Mouse (Mus musculus): Measurements from ENCODE around the gene Ppp1r13l. TPM values are rescaled to one million over a fixed set of nuclear protein-coding genes. Genes with fewer than 3 reads are reported as not detected.

Ppp1r13l gene
- polyA plus RNA-seq, 1 experiment from 2014 or later = 6.6 TPM

MicroRNA genes within 50 kb of the gene (microRNA counts, 519-probe panel; counts per million panel counts)
- not detected for microRNA mmu-miR-343

Small RNA genes within 50 kb of the gene (microRNA-seq; reads per million reads assigned to microRNA genes)
- gene Mir343 = not detected

Other genes starting within 250 kb of the Ppp1r13l start
- gene Gm4969, start 241.4 kb upstream of the Ppp1r13l start, polyA plus RNA-seq (2014; fragmentation: Nextera tagmentation; extraction: Ambion mirVana) = 1.8 and 2.0 TPM in 2 replicates
- gene Fbxo46, start 239.9 kb upstream of the Ppp1r13l start, polyA plus RNA-seq (2014; fragmentation: Nextera tagmentation; extraction: Ambion mirVana) = 9.3 and 9.8 TPM in 2 replicates
- 10.7 and 11.7 TPM in 2 replicates for gene Qpctl, start 210.5 kb upstream of the Ppp1r13l start, polyA plus RNA-seq (2014; fragmentation: Nextera tagmentation; extraction: Ambion mirVana)
- gene Snrpd2, start 210.0 kb upstream of the Ppp1r13l start, polyA plus RNA-seq (2014; fragmentation: Nextera tagmentation; extraction: Ambion mirVana) = 179 and 183 TPM in 2 replicates
- gene Gipr, start 193.6 kb upstream of the Ppp1r13l start, polyA plus RNA-seq (2014; fragmentation: Nextera tagmentation; extraction: Ambion mirVana) = 0.23 TPM in 1 of 2 replicates, not detected in the other
- 2.2 and 2.3 TPM in 2 replicates for gene Eml2, start 183.3 kb upstream of the Ppp1r13l start, polyA plus RNA-seq (2014; fragmentation: Nextera tagmentation; extraction: Ambion mirVana)
- 8.7 and 10.5 TPM in 2 replicates for gene Gpr4, start 147.2 kb upstream of the Ppp1r13l start, polyA plus RNA-seq (2014; fragmentation: Nextera tagmentation; extraction: Ambion mirVana)
- 42.9 and 43.2 TPM in 2 replicates for gene Opa3, start 131.4 kb upstream of the Ppp1r13l start, polyA plus RNA-seq (2014; fragmentation: Nextera tagmentation; extraction: Ambion mirVana)
- 62.3 and 65.6 TPM in 2 replicates for gene Vasp, start 87.9 kb upstream of the Ppp1r13l start, polyA plus RNA-seq (2014; fragmentation: Nextera tagmentation; extraction: Ambion mirVana)
- gene Ppm1n, start 79.7 kb upstream of the Ppp1r13l start, polyA plus RNA-seq (2014; fragmentation: Nextera tagmentation; extraction: Ambion mirVana) = 0.24 TPM in 1 of 2 replicates, not detected in the other
- 9.0 and 10.0 TPM in 2 replicates for gene Rtn2, start 77.1 kb upstream of the Ppp1r13l start, polyA plus RNA-seq (2014; fragmentation: Nextera tagmentation; extraction: Ambion mirVana)
- 0.06 TPM in 1 of 2 replicates, not detected in the other for gene Fosb, start 49.7 kb upstream of the Ppp1r13l start, polyA plus RNA-seq (2014; fragmentation: Nextera tagmentation; extraction: Ambion mirVana)
- gene Ercc1, start 15.0 kb upstream of the Ppp1r13l start, polyA plus RNA-seq (2014; fragmentation: Nextera tagmentation; extraction: Ambion mirVana) = 104 and 114 TPM in 2 replicates
- gene Cd3eap, start 266 bp upstream of the Ppp1r13l start, polyA plus RNA-seq (2014; fragmentation: Nextera tagmentation; extraction: Ambion mirVana) = 21.1 and 24.8 TPM in 2 replicates
- 11.8 and 13.5 TPM in 2 replicates for gene Ercc2, start 22.3 kb downstream of the Ppp1r13l start, polyA plus RNA-seq (2014; fragmentation: Nextera tagmentation; extraction: Ambion mirVana)
- gene Klc3, start 44.4 kb downstream of the Ppp1r13l start, polyA plus RNA-seq (2014; fragmentation: Nextera tagmentation; extraction: Ambion mirVana) = 2.7 and 3.5 TPM in 2 replicates
- gene Ckm, start 45.0 kb downstream of the Ppp1r13l start, polyA plus RNA-seq (2014; fragmentation: Nextera tagmentation; extraction: Ambion mirVana) = 3.8 and 5.2 TPM in 2 replicates
- gene Mark4, start 99.1 kb downstream of the Ppp1r13l start, polyA plus RNA-seq (2014; fragmentation: Nextera tagmentation; extraction: Ambion mirVana) = 10.0 and 10.8 TPM in 2 replicates
- 1.8 and 2.2 TPM in 2 replicates for gene Exoc3l2, start 103.6 kb downstream of the Ppp1r13l start, polyA plus RNA-seq (2014; fragmentation: Nextera tagmentation; extraction: Ambion mirVana)
- gene Bloc1s3, start 148.6 kb downstream of the Ppp1r13l start, polyA plus RNA-seq (2014; fragmentation: Nextera tagmentation; extraction: Ambion mirVana) = 2.3 and 2.7 TPM in 2 replicates
- gene Trappc6a, start 148.6 kb downstream of the Ppp1r13l start, polyA plus RNA-seq (2014; fragmentation: Nextera tagmentation; extraction: Ambion mirVana) = 73.3 and 82.3 TPM in 2 replicates
- 0.12 and 0.16 TPM in 2 replicates for gene Nkpd1, start 158.1 kb downstream of the Ppp1r13l start, polyA plus RNA-seq (2014; fragmentation: Nextera tagmentation; extraction: Ambion mirVana)
- 3.9 and 5.5 TPM in 2 replicates for gene Ppp1r37, start 203.3 kb downstream of the Ppp1r13l start, polyA plus RNA-seq (2014; fragmentation: Nextera tagmentation; extraction: Ambion mirVana)
- gene Zfp296, start 217.5 kb downstream of the Ppp1r13l start, polyA plus RNA-seq (2014; fragmentation: Nextera tagmentation; extraction: Ambion mirVana) = 0.21 and 0.52 TPM in 2 replicates
- 183 and 185 TPM in 2 replicates for gene Gemin7, start 217.8 kb downstream of the Ppp1r13l start, polyA plus RNA-seq (2014; fragmentation: Nextera tagmentation; extraction: Ambion mirVana)
- 55.9 and 61.5 TPM in 2 replicates for gene Clasrp, start 244.7 kb downstream of the Ppp1r13l start, polyA plus RNA-seq (2014; fragmentation: Nextera tagmentation; extraction: Ambion mirVana)